Mouse (Mus musculus) neural tube, embryonic 11.5 days (tissue): ENCODE data around the gene Gm3164. TPM values are rescaled to one million over a fixed set of nuclear protein-coding genes. Genes with fewer than 3 reads are reported as not detected.
"Not testable (repeated sequence)": the region's sequence is repeated elsewhere in the genome, so short reads cannot be mapped to it uniquely, and the experiment has no call there.

Experiments used
- ATAC-seq: fragments of 200-750 bp; cut with Nextera tagmentation; 2 replicates; pipeline ENCODE4 v1.8.0; 2017; ENCODE audit warnings: moderate number of reproducible peaks, mild to moderate bottlenecking, moderate TSS enrichment, moderate library complexity; ENCODE audit not compliant: insufficient read depth, low FRiP score, low TSS enrichment
- DNase-seq: peaks from one replicate; pipeline ENCODE4 v3.0.0-alpha.2; 2015; ENCODE audit warnings: low spot score
- H3K27ac ChIP-seq: fragments of 300-500 bp; sonication (generic); 2 replicates; pipeline ENCODE4 v1.5.1; 2014; ENCODE audit warnings: low read depth, mild to moderate bottlenecking, low read length
- H3K27me3 ChIP-seq: fragments of 300-500 bp; sonication (generic); 2 replicates; pipeline ENCODE4 v1.6.1; 2014; ENCODE audit warnings: mild to moderate bottlenecking, low read length, mixed read lengths; ENCODE audit not compliant: control insufficient read depth, insufficient read depth
- H3K36me3 ChIP-seq: fragments of 300-500 bp; sonication (generic); 2 replicates; pipeline ENCODE4 v1.6.1; 2014; ENCODE audit warnings: mild to moderate bottlenecking, low read length, moderate library complexity, mixed read lengths; ENCODE audit not compliant: control insufficient read depth, insufficient read depth
- H3K4me1 ChIP-seq: fragments of 300-500 bp; sonication (generic); 2 replicates; pipeline ENCODE4 v1.6.1; 2014; ENCODE audit warnings: low read length, mixed read lengths; ENCODE audit not compliant: control insufficient read depth, insufficient read depth
- H3K4me2 ChIP-seq: fragments of 300-500 bp; sonication (generic); 2 replicates; pipeline ENCODE4 v1.6.1; 2014; ENCODE audit warnings: low read depth, mild to moderate bottlenecking, moderate library complexity
- H3K4me3 ChIP-seq: fragments of 300-500 bp; sonication (generic); 2 replicates; pipeline ENCODE4 v1.5.1; 2014; ENCODE audit warnings: low read depth, low read length
- H3K9ac ChIP-seq: fragments of 300-500 bp; sonication (generic); 2 replicates; pipeline ENCODE4 v1.6.1; 2014; ENCODE audit warnings: mild to moderate bottlenecking, low read length
- H3K9me3 ChIP-seq: fragments of 300-500 bp; sonication (generic); 2 replicates; pipeline ENCODE4 v1.6.1; 2016; ENCODE audit warnings: low read length; ENCODE audit not compliant: control insufficient read depth
- WGBS: fragments of 180-500 bp; shearing (Covaris S2); extraction: QIAGEN DNeasy Blood & Tissue Kit; methylation state at CpG from one replicate; pipeline ENCODE4 v1.1.7; 2014; 5-methylcytosine and 5-hydroxymethylcytosine counted together
- polyA plus RNA-seq: library from polyadenylated mRNA; unstranded; fragments of >200 nt; fragmentation: Nextera tagmentation; extraction: Ambion mirVana; gene quantifications from 2 replicates; pipeline ENCODE4 v1.2.1, GENCODE M21; 2014

Gm3164 gene
- polyA plus RNA-seq, result 0.74 and 1.3 TPM in 2 replicates

DNA sequence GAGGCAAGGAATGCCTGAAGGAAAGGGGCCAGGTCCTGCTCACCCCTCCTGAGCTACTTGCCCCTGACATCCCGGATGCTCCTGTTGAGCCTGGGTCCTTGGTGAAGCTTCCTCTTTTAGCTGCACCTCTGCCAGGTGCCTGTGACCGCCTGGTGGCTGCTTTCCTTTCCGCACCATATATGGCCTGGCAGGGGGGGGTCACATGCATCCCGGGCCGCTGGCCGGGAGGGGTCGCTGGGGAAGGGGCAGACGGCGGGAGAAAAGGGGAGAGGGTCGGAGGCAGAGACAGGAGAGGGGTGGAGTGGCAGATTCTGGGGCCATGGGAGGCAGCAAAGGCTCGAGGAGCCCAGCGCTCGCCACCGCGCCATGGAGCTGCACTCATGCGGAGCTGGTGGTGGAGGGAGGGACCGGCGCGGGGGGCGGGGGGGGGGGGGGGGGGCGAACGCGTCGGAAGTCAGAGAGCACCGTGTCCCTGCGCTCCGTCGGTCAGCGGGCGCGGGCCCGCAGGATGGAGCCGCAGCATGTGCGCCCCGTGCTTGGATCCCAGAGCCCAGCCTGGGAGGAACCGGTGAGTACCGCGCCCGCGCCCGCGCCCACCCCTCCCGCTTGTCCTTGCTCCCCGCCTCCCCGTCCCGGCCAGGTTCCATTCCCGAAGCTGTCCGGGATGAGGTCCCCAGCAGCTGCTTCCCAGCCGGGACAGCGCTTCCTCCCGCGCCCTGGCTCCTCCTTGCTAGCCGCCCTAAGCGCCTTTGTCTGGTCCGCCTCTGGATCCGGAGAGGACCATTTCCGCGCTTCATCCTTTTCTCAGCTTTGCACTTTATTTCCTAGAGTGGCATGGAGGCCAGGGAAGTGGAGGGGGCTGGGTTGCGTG, at the start of gene Gm3164:
Gene Gm3164 (plus strand): TSS at position 484 of the 871 bp plus-strand sequence.
- 3% methylated on average over 25 of the region's 59 CpGs for whole genome bisulfite sequencing
- not testable (repeated sequence) for ATAC-seq
- peak; percentile 21 for DNase-seq

DNA sequence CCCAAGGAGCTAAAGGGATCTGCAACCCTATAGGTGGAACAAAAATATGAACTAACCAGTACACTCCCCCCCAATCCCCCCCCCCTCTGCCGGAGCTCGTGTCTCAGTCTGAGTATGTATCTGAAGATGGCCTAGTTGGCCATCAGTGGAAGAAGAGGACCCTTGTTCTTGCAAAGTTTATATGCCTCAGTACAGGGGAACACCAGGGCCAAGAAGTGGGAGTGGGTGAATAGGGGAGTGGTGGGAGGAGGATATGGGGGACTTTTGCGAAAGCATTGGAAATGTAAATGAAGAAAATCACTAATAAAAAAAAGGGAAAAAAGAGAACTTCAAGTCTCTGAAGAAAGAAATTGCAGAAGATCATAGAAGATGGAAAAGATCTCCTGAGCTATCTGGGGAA, 46.3 kb upstream of the Gm3164 start:
- not testable (repeated sequence) for ATAC-seq

More for the DNA sequence above, at the start of gene Gm3164:
- H3K4me1 ChIP-seq, H3K27me3 ChIP-seq, H3K36me3 ChIP-seq, H3K9ac ChIP-seq, H3K27ac ChIP-seq, H3K9me3 ChIP-seq: not testable (repeated sequence)
- Histone ChIP-seq H3K4me2 (peak within 1 kb of the TSS; percentile 51), H3K4me3 (peak within 1 kb of the TSS; percentile 34)

DNA sequence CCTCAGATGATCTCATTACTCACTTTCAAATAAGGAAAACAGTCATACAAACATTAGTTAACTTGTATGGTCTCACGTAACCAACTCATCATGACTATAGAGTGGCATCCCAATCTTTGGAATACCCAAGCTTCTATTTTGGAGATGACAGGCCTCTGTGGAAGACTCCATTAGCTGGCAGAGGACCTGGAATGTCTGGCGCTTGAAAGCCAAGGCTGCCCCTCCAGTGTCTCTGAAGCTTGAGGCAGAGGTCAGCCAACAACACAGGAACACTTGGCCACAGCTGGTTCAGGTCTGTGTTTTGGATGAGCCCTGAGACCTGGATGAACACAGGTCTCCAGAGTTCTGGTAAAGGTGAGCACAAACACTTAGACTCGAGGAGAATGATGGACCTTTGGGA, 45.6 kb upstream of the Gm3164 start:
- not testable (repeated sequence) for ATAC-seq, H3K9me3 ChIP-seq, H3K4me2 ChIP-seq, H3K9ac ChIP-seq, H3K27me3 ChIP-seq, H3K4me3 ChIP-seq, H3K4me1 ChIP-seq, H3K27ac ChIP-seq, H3K36me3 ChIP-seq, DNase-seq
- WGBS, result 89% methylated on average over 3 of the region's 3 CpGs

More for the DNA sequence above, 46.3 kb upstream of the Gm3164 start:
- not testable (repeated sequence) for H3K9ac ChIP-seq, H3K9me3 ChIP-seq, H3K36me3 ChIP-seq, H3K27ac ChIP-seq, H3K4me3 ChIP-seq, H3K4me1 ChIP-seq, H3K27me3 ChIP-seq, H3K4me2 ChIP-seq, DNase-seq
- 98% methylated on average over 3 of the region's 3 CpGs for WGBS

DNA sequence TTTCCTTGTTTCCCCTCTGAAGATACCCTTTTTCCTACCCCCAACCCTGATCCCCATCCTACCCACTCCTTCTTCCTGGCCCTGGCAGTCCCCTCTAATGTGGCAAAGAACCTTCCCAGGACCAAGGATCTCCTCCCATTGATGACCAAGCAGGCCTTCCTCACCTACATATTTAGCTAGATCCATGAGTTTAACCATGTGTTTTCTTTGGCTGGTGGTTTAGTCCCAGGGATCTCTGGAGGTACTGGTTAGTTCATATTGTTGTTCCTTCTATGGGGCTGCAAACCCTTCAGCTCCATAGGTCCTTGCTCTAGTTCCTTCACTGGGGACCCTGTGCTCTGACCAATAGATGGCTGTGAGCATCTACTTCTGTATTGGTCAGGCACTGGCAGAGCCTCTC, 37.4 kb upstream of the Gm3164 start:
- not testable (repeated sequence) for H3K9ac ChIP-seq, H3K9me3 ChIP-seq

DNA sequence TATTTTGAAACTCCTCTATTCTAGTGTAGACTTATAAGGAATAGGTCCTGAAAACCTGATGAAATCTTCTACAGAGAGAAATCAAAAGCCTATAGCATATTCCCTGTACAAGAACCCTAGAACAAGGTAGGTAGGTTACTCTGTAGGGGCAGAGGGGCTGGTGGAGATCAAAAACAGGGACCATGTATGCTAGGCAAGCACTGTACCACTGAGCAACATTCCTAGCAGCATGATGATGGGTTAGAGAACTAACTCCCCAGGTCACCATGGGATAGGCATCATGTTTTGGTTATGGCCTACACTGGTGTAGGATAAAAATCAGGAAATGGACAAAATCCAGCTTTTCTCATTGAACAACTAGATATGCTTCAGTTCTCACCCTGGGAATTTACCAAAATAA, 29.6 kb upstream of the Gm3164 start:
- not testable (repeated sequence) for H3K4me3 ChIP-seq, H3K4me1 ChIP-seq, H3K4me2 ChIP-seq, H3K9me3 ChIP-seq, DNase-seq, H3K9ac ChIP-seq, H3K27ac ChIP-seq, ATAC-seq, H3K27me3 ChIP-seq, H3K36me3 ChIP-seq

More for the DNA sequence above, 37.4 kb upstream of the Gm3164 start:
- not testable (repeated sequence) for H3K27ac ChIP-seq, H3K36me3 ChIP-seq, H3K27me3 ChIP-seq, ATAC-seq, H3K4me1 ChIP-seq, H3K4me2 ChIP-seq, H3K4me3 ChIP-seq, DNase-seq

DNA sequence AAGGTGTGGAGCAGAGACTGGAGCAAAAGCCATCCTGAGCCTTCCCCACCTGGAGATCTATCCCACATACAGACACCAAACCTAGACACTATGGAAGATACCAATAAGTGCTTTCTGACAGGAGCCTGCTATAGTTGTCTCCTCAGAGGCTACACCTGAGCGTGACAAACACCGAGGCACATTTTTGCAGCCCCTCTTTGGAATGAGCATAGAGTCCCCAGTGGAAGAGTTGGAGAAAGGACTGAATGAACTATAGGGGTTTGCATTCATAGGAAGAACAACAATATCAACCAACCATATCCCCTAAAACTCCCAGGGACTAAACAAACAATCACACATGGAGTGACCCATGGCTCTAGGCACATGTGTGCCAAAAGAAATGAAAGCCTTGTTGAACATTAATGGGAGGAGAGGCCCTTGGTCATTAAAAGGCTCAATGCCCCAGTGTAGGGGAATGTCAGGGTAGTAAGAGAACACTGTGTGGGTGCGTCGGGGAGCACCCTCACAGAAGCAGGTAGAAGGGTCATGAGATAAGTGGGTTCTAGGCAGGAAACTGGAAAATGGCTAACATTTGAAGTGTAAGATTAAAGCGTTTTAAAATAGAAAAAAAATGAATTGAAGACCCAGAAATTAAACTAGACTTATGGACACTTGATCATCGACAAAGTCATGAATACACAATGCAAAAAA, 22.3 kb upstream of the Gm3164 start:
- H3K36me3 ChIP-seq, H3K27ac ChIP-seq, H3K9ac ChIP-seq, H3K4me3 ChIP-seq, H3K27me3 ChIP-seq, H3K4me1 ChIP-seq, ATAC-seq, H3K4me2 ChIP-seq, DNase-seq, H3K9me3 ChIP-seq: not testable (repeated sequence)
- WGBS, result 86% methylated on average over 3 of the region's 6 CpGs

DNA sequence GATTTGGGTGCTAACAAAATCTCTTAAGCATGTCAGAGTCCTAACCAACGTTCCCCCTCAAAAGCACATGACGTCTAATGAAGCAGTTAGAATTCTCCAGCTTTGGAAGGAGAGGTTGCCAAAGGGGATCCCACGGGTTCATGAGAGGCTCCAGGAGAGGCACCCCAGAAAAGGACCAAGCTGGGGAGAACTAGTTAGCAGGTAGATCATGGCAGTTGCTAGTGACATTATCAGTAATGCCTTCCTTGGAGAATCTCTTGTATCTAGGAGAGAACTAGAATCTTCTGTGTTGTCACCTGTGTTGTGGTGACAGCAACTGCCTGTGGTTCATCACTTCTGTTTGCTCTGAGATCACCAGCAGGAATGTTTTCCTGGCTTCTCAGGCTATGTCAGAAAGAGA, 18.0 kb upstream of the Gm3164 start, which contains the start of gene Gm3159:
Gene Gm3159 (plus strand): TSS at position 301 of the 400 bp plus-strand sequence.
- H3K36me3 ChIP-seq, H3K4me2 ChIP-seq, ATAC-seq, H3K27ac ChIP-seq, DNase-seq, H3K4me3 ChIP-seq, H3K4me1 ChIP-seq, H3K9me3 ChIP-seq, H3K27me3 ChIP-seq, H3K9ac ChIP-seq: not testable (repeated sequence)
- 91% methylated on average over 2 of the region's 3 CpGs for WGBS

DNA sequence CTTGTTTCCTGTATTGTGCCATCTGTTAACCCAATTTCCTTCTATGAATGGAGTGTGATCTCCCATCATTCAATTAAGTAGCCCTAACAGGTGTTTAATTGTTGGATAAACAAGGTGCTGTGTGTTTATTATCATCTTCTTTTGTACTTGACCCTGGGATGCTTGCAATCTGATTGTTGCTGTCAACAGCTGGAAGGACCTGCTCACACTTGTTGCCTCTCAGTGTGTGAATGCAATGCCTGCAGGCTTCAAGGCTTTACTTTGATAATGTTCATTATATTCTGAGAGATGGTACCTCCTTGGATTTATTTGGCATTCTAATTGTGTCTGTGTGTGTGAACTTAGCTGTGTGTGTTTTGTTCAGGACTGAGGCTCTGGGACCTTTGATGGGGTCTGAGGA, 16.6 kb upstream of the Gm3164 start:
- H3K4me1 ChIP-seq, H3K27me3 ChIP-seq, ATAC-seq, H3K4me2 ChIP-seq, H3K36me3 ChIP-seq, H3K27ac ChIP-seq, H3K9me3 ChIP-seq, H3K4me3 ChIP-seq, H3K9ac ChIP-seq, DNase-seq: not testable (repeated sequence)
